Mouse (Mus musculus): ENCODE data around the gene Arsj.
A peak's percentile ranks its signal among the peaks of the same experiment; 100 is the strongest.

Arsj gene

GRCm38 (mm10) chr3:126402836-126403235, 39.4 kb downstream of the Arsj start:
- DNase-seq (ENCODE audit: low read depth), result peak; percentile 91

GRCm38 (mm10) chr3:126404199-126404598, 40.7 kb downstream of the Arsj start:
- DNase-seq (ENCODE audit: low read depth), result no peak

- no peak for DNase-seq (ENCODE audit: low read depth)
These were observed 67.1 kb downstream of the Arsj start for GRCm38 (mm10) chr3:126430524-126431064.

- DNase-seq (ENCODE audit: low read depth), result peak; percentile 6
These were observed 75.8 kb downstream of the Arsj start for GRCm38 (mm10) chr3:126439331-126439730.

- no peak for DNase-seq (ENCODE audit: low read depth)
These were observed 85.6 kb downstream of the Arsj start for GRCm38 (mm10) chr3:126449058-126449457.

GRCm38 (mm10) chr3:126449515-126449914, 86.0 kb downstream of the Arsj start:
- no peak for DNase-seq (ENCODE audit: low read depth)

- DNase-seq (ENCODE audit: low read depth), result no peak
These were observed 92.5 kb downstream of the Arsj start for GRCm38 (mm10) chr3:126455787-126456482.

GRCm38 (mm10) chr3:126463119-126463815, 99.8 kb downstream of the Arsj start:
- peak; percentile 64 for DNase-seq (ENCODE audit: low read depth)

GRCm38 (mm10) chr3:126464262-126464661, 100.8 kb downstream of the Arsj start:
- no peak for DNase-seq (ENCODE audit: low read depth)
